Mouse (Mus musculus) kidney, embryonic 15.5 days (tissue): Measurements from ENCODE around the gene Ctdnep1. TPM values are rescaled to one million over a fixed set of nuclear protein-coding genes. Genes with fewer than 3 reads are reported as not detected.
A peak's percentile ranks its signal among the peaks of the same experiment; 100 is the strongest.

Experiments used
- ATAC-seq: fragments of 200-750 bp; cut with Nextera tagmentation; replicated peaks from 2 replicates; pipeline ENCODE4 v1.8.0; 2017; ENCODE audit warnings: moderate TSS enrichment; ENCODE audit not compliant: low FRiP score
- H3K27ac ChIP-seq: fragments of 300-500 bp; sonication (generic); 2 replicates; pipeline ENCODE4 v1.5.1; 2015; ENCODE audit warnings: mild to moderate bottlenecking, inconsistent platforms
- H3K27me3 ChIP-seq: fragments of 300-500 bp; sonication (generic); 2 replicates; pipeline ENCODE4 v1.6.1; 2015; ENCODE audit warnings: inconsistent platforms
- H3K36me3 ChIP-seq: fragments of 300-500 bp; sonication (generic); 2 replicates; pipeline ENCODE4 v1.6.1; 2015; ENCODE audit warnings: inconsistent platforms
- H3K4me1 ChIP-seq: fragments of 300-500 bp; sonication (generic); 2 replicates; pipeline ENCODE4 v1.6.1; 2015; ENCODE audit warnings: inconsistent platforms
- H3K4me2 ChIP-seq: fragments of 300-500 bp; sonication (generic); 2 replicates; pipeline ENCODE4 v1.6.1; 2015; ENCODE audit warnings: moderate library complexity, mild to moderate bottlenecking, inconsistent platforms
- H3K4me3 ChIP-seq: fragments of 300-500 bp; sonication (generic); replicated peaks from 2 replicates; pipeline ENCODE4 v1.5.1; 2015; ENCODE audit warnings: mild to moderate bottlenecking, inconsistent platforms
- H3K9ac ChIP-seq: fragments of 300-500 bp; sonication (generic); 2 replicates; pipeline ENCODE4 v1.6.1; 2015; ENCODE audit warnings: mild to moderate bottlenecking, inconsistent platforms
- H3K9me3 ChIP-seq: fragments of 300-500 bp; sonication (generic); replicated peaks from 2 replicates; pipeline ENCODE4 v1.6.1; 2016; ENCODE audit warnings: inconsistent platforms
- WGBS: fragments of 180-500 bp; shearing (Covaris S2); methylation state at CpG from one replicate; pipeline ENCODE4 v1.1.7; 2015; ENCODE audit warnings: mixed read lengths; 5-methylcytosine and 5-hydroxymethylcytosine counted together
- polyA plus RNA-seq: library from polyadenylated mRNA; unstranded; fragments of >200 nt; fragmentation: Nextera tagmentation; extraction: Ambion mirVana; gene quantifications from 2 replicates; pipeline ENCODE4 v1.2.1, GENCODE M21; 2015

The Ctdnep1 gene
- polyA plus RNA-seq, 1 experiment from 2014 or later: 31.7 TPM

GRCm38 (mm10) chr11:69938401-69938979 lies 42.5 kb upstream of the Ctdnep1 start:
- no peaks in the 10 kb centered on the region for H3K9me3 ChIP-seq
- 32% methylated on average over 9 of the region's 9 CpGs for WGBS
- H3K4me2 ChIP-seq: no peak overlapping the region
- peaks cover 34% of the 10 kb centered on the region for H3K27me3 ChIP-seq
- H3K9ac ChIP-seq: no peak overlapping the region
- H3K4me3 ChIP-seq: no peak overlapping the region
- peaks cover 54% of the 10 kb centered on the region for H3K4me1 ChIP-seq
- 0 out of 2 replicates have a peak overlapping the region, but pooled peaks have one; percentile 37 for H3K27ac ChIP-seq
- ATAC-seq: no peak
- H3K36me3 ChIP-seq: peaks cover 16% of the 10 kb centered on the region

- H3K36me3 ChIP-seq: peaks cover 22% of the 10 kb centered on the region
- H3K9ac ChIP-seq: no peak overlapping the region
- H3K4me1 ChIP-seq: peaks cover 51% of the 10 kb centered on the region
- H3K27me3 ChIP-seq: peaks cover 34% of the 10 kb centered on the region
- H3K4me3 ChIP-seq: no peak overlapping the region
- 54% methylated on average over 5 of the region's 5 CpGs for WGBS
- no peaks in the 10 kb centered on the region for H3K9me3 ChIP-seq
- H3K27ac ChIP-seq: no peak overlapping the region
- ATAC-seq: no peak
- no peak overlapping the region for H3K4me2 ChIP-seq
Measured at GRCm38 (mm10) chr11:69939181-69939580, 41.8 kb upstream of the Ctdnep1 start.

- no peak for ATAC-seq
- Histone ChIP-seq H3K27me3 (peaks cover 33% of the 10 kb centered on the region), H3K36me3 (peaks cover 27% of the 10 kb centered on the region), H3K4me3 (no peak overlapping the region), H3K4me1 (peaks cover 45% of the 10 kb centered on the region), H3K4me2 (no peak overlapping the region), H3K9me3 (no peaks in the 10 kb centered on the region), H3K27ac (no peak overlapping the region), H3K9ac (no peak overlapping the region)
- 94% methylated on average over 17 of the region's 17 CpGs for WGBS
Measured at GRCm38 (mm10) chr11:69939731-69940130, 41.2 kb upstream of the Ctdnep1 start.

GRCm38 (mm10) chr11:69940962-69941361 lies 40.0 kb upstream of the Ctdnep1 start:
- no peak for ATAC-seq
- H3K27me3 ChIP-seq: peaks cover 26% of the 10 kb centered on the region
- peaks cover 40% of the 10 kb centered on the region for H3K4me1 ChIP-seq
- H3K9ac ChIP-seq: no peak overlapping the region
- no peak overlapping the region for H3K4me3 ChIP-seq
- WGBS: 72% methylated on average over 4 of the region's 4 CpGs
- peaks cover 35% of the 10 kb centered on the region for H3K36me3 ChIP-seq
- no peak overlapping the region for H3K4me2 ChIP-seq
- H3K27ac ChIP-seq: no peak overlapping the region
- H3K9me3 ChIP-seq: no peaks in the 10 kb centered on the region

GRCm38 (mm10) chr11:69945216-69945615 lies 35.7 kb upstream of the Ctdnep1 start:
- Histone ChIP-seq H3K4me3 (no peak overlapping the region), H3K27ac (no peak overlapping the region), H3K36me3 (peaks cover 33% of the 10 kb centered on the region), H3K4me1 (peaks cover 37% of the 10 kb centered on the region), H3K27me3 (no peaks in the 10 kb centered on the region), H3K4me2 (no peak overlapping the region), H3K9me3 (no peaks in the 10 kb centered on the region), H3K9ac (no peak overlapping the region)
- WGBS: 66% methylated on average over 13 of the region's 13 CpGs
- ATAC-seq: no peak

GRCm38 (mm10) chr11:69945997-69946891 lies 34.7 kb upstream of the Ctdnep1 start:
- ATAC-seq: no peak
- Histone ChIP-seq H3K9ac (peak overlapping the region; percentile 62; the same call in 1 of the 2 replicates), H3K9me3 (no peaks in the 10 kb centered on the region), H3K4me1 (peaks cover 37% of the 10 kb centered on the region), H3K27me3 (peaks cover 3% of the 10 kb centered on the region; the same call in 1 of the 2 replicates), H3K4me3 (peak overlapping the region; percentile 63), H3K27ac (peak overlapping the region; percentile 94), H3K4me2 (peak overlapping the region; percentile 69), H3K36me3 (peaks cover 31% of the 10 kb centered on the region)
- WGBS: 90% methylated on average over 18 of the region's 18 CpGs

- ATAC-seq: peak; percentile 54
- peaks cover 9% of the 10 kb centered on the region for H3K27me3 ChIP-seq
- WGBS: 2% methylated on average over 29 of the region's 29 CpGs
Measured at GRCm38 (mm10) chr11:69947337-69948065, 33.5 kb upstream of the Ctdnep1 start.

GRCm38 (mm10) chr11:69948066-69948762 lies 32.7 kb upstream of the Ctdnep1 start, which contains the start of gene Slc2a4:
Gene Slc2a4, minus strand, starts transcription at chr11:69948188.
- Histone ChIP-seq H3K4me2 (peak within 1 kb of the TSS; percentile 69), H3K27ac (peak within 1 kb of the TSS; percentile 94), H3K36me3 (peaks cover 22% of the 10 kb centered on the region), H3K4me3 (peak within 1 kb of the TSS; percentile 63), H3K9me3 (no peaks in the 10 kb centered on the region), H3K4me1 (peaks cover 37% of the 10 kb centered on the region), H3K27me3 (peaks cover 12% of the 10 kb centered on the region), H3K9ac (peak within 1 kb of the TSS; percentile 62)
- under 1% methylated on average over 34 of the region's 34 CpGs for WGBS
- peak; percentile 93 for ATAC-seq

More at GRCm38 (mm10) chr11:69947337-69948065, 33.5 kb upstream of the Ctdnep1 start:
- H3K9me3 ChIP-seq: no peaks in the 10 kb centered on the region
- H3K9ac ChIP-seq: peak overlapping the region; percentile 62
- H3K4me1 ChIP-seq: peaks cover 37% of the 10 kb centered on the region
- H3K4me3 ChIP-seq: peak overlapping the region; percentile 63
- peak overlapping the region; percentile 69 for H3K4me2 ChIP-seq
- H3K36me3 ChIP-seq: peaks cover 28% of the 10 kb centered on the region
- H3K27ac ChIP-seq: peak overlapping the region; percentile 94

GRCm38 (mm10) chr11:69948763-69949150 lies 32.2 kb upstream of the Ctdnep1 start:
- ATAC-seq: peak; percentile 53
- H3K27ac ChIP-seq: peak overlapping the region; percentile 94
- peak overlapping the region; percentile 69 for H3K4me2 ChIP-seq

GRCm38 (mm10) chr11:69950807-69951459 lies 30.0 kb upstream of the Ctdnep1 start:
- Histone ChIP-seq H3K4me1 (peaks cover 30% of the 10 kb centered on the region), H3K9me3 (no peaks in the 10 kb centered on the region), H3K4me2 (no peak overlapping the region), H3K27ac (no peak overlapping the region), H3K4me3 (no peak overlapping the region), H3K36me3 (no peaks in the 10 kb centered on the region), H3K9ac (no peak overlapping the region), H3K27me3 (peaks cover 15% of the 10 kb centered on the region)
- 42% methylated on average over 4 of the region's 4 CpGs for WGBS
- no peak for ATAC-seq

More at GRCm38 (mm10) chr11:69948763-69949150, 32.2 kb upstream of the Ctdnep1 start:
- H3K27me3 ChIP-seq: peaks cover 12% of the 10 kb centered on the region
- peak overlapping the region; percentile 63 for H3K4me3 ChIP-seq
- peaks cover 18% of the 10 kb centered on the region for H3K36me3 ChIP-seq
- peak overlapping the region; percentile 62 for H3K9ac ChIP-seq
- peaks cover 37% of the 10 kb centered on the region for H3K4me1 ChIP-seq
- WGBS: under 1% methylated on average over 14 of the region's 14 CpGs
- no peaks in the 10 kb centered on the region for H3K9me3 ChIP-seq

- 43% methylated on average over 1 of the region's 1 CpGs for WGBS
- Histone ChIP-seq H3K27ac (no peak overlapping the region), H3K4me1 (peaks cover 18% of the 10 kb centered on the region), H3K4me3 (no peak overlapping the region), H3K36me3 (no peaks in the 10 kb centered on the region), H3K4me2 (no peak overlapping the region), H3K9me3 (no peaks in the 10 kb centered on the region), H3K9ac (no peak overlapping the region), H3K27me3 (peaks cover 15% of the 10 kb centered on the region)
- ATAC-seq: no peak
Measured at GRCm38 (mm10) chr11:69952274-69952673, 28.7 kb upstream of the Ctdnep1 start.
